Mouse (Mus musculus) neural tube, postnatal 0 days (tissue): ENCODE measurements around the gene Gprc5a. TPM values are rescaled to one million over a fixed set of nuclear protein-coding genes. Genes with fewer than 3 reads are reported as not detected.

Experiments
- polyA plus RNA-seq: library from polyadenylated mRNA; unstranded; fragments of >200 nt; fragmentation: Nextera tagmentation; extraction: Ambion mirVana; gene quantifications from 2 replicates; pipeline ENCODE4 v1.2.1, GENCODE M21; 2015

Gene Gprc5a
- polyA plus RNA-seq = 0.37 and 0.74 TPM in 2 replicates

GRCm38 (mm10) chr6:135065236-135065957 is at the start of gene Gprc5a:
Gprc5a (plus strand) TSS chr6:135065651.

GRCm38 (mm10) chr6:135118183-135118582 is 52.7 kb downstream of the Gprc5a start, which contains the start of gene Gprc5d:
Gprc5d (minus strand) TSS chr6:135118283.

Other genes with a start within 250 kb of the Gprc5a start
- gene Crebl2, start 235.5 kb upstream of the Gprc5a start, polyA plus RNA-seq = 5.0 and 5.1 TPM in 2 replicates
- 34.1 and 34.6 TPM in 2 replicates for gene Gpr19, start 167.1 kb upstream of the Gprc5a start, polyA plus RNA-seq
- 17.2 and 18.0 TPM in 2 replicates for gene Cdkn1b, start 145.2 kb upstream of the Gprc5a start, polyA plus RNA-seq
- gene Apold1, start 83.9 kb upstream of the Gprc5a start, polyA plus RNA-seq = 3.2 and 3.7 TPM in 2 replicates
- 58.0 and 59.4 TPM in 2 replicates for gene Ddx47, start 54.0 kb upstream of the Gprc5a start, polyA plus RNA-seq
- not detected in 2 replicates for gene Gprc5d, start 52.6 kb downstream of the Gprc5a start, polyA plus RNA-seq
- gene Fam234b, start 132.3 kb downstream of the Gprc5a start, polyA plus RNA-seq = 85.1 and 97.9 TPM in 2 replicates
- 13.8 TPM in 2 replicates for gene Hebp1, start 132.4 kb downstream of the Gprc5a start, polyA plus RNA-seq
- gene Gsg1, start 188.7 kb downstream of the Gprc5a start, polyA plus RNA-seq = 0.29 and 0.53 TPM in 2 replicates
- not detected in 2 replicates for gene Pbp2, start 244.8 kb downstream of the Gprc5a start, polyA plus RNA-seq